Mouse (Mus musculus) kidney, embryonic 14.5 days (tissue): ENCODE results near the gene Rae1. TPM values are rescaled to one million over a fixed set of nuclear protein-coding genes. Genes with fewer than 3 reads are reported as not detected.

Experiments used
- ATAC-seq: fragments of 200-750 bp; cut with Nextera tagmentation; 2 replicates; pipeline ENCODE4 v1.8.0; 2017; ENCODE audit warnings: moderate number of reproducible peaks, mild to moderate bottlenecking, moderate TSS enrichment, moderate library complexity; ENCODE audit not compliant: low FRiP score, low TSS enrichment
- H3K27ac ChIP-seq: fragments of 300-500 bp; sonication (generic); 2 replicates; pipeline ENCODE4 v1.5.1; 2014; ENCODE audit warnings: low read depth, mild to moderate bottlenecking, low read length, moderate library complexity, mixed read lengths
- H3K27me3 ChIP-seq: fragments of 300-500 bp; sonication (generic); 2 replicates; pipeline ENCODE4 v1.6.1; 2014; ENCODE audit warnings: mild to moderate bottlenecking, low read length; ENCODE audit not compliant: control insufficient read depth, insufficient read depth
- H3K36me3 ChIP-seq: fragments of 300-500 bp; sonication (generic); 2 replicates; pipeline ENCODE4 v1.6.1; 2014; ENCODE audit warnings: low read length, mixed read lengths; ENCODE audit not compliant: control insufficient read depth, insufficient read depth
- H3K4me1 ChIP-seq: fragments of 300-500 bp; sonication (generic); 2 replicates; pipeline ENCODE4 v1.6.1; 2014; ENCODE audit warnings: low read length, mixed read lengths; ENCODE audit not compliant: control insufficient read depth, insufficient read depth
- H3K4me2 ChIP-seq: fragments of 300-500 bp; sonication (generic); replicated peaks from 2 replicates; pipeline ENCODE4 v1.6.1; 2014; ENCODE audit warnings: low read depth, mild to moderate bottlenecking, low read length
- H3K4me3 ChIP-seq: fragments of 300-500 bp; sonication (generic); 2 replicates; pipeline ENCODE4 v1.5.1; 2014; ENCODE audit warnings: mild to moderate bottlenecking, low read length
- H3K9ac ChIP-seq: fragments of 300-500 bp; sonication (generic); 2 replicates; pipeline ENCODE4 v1.6.1; 2014; ENCODE audit warnings: low read depth, mild to moderate bottlenecking, low read length, moderate library complexity
- H3K9me3 ChIP-seq: fragments of 300-500 bp; sonication (generic); 2 replicates; pipeline ENCODE4 v1.6.1; 2016; ENCODE audit warnings: low read length; ENCODE audit not compliant: control insufficient read depth
- WGBS: fragments of 180-500 bp; shearing (Covaris S2); extraction: QIAGEN DNeasy Blood & Tissue Kit; methylation state at CpG from one replicate; pipeline ENCODE4 v1.1.7; 2014; 5-methylcytosine and 5-hydroxymethylcytosine counted together
- polyA plus RNA-seq: library from polyadenylated mRNA; unstranded; fragments of >200 nt; fragmentation: Nextera tagmentation; extraction: Ambion mirVana; gene quantifications from 2 replicates; pipeline ENCODE4 v1.2.1, GENCODE M21; 2014

Gene Rae1
- polyA plus RNA-seq, 1 experiment from 2014 or later: 155 TPM

DNA sequence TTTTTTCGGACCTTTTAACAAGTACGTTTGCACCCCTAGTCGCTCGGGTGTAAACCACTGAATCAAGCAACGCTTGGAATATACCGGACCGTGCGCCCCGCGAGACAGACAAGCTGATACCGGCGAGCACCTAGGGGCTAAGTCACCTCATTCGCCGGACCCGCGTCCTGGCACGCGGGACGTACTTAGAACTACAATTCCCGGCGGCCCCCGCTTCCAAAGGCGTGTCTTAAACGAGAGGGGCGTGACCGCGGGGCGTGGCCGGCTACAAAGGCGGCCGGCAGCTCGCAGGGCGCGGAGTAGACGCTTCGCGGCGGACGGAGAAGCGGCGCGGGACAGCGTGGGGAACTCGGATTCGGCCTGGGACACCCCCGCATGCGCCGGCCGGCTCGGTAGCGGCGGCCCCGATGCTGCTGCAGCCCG lies 21.7 kb downstream of the Rae1 start:
- H3K4me1 ChIP-seq: peaks cover 36% of the 10 kb centered on the region

DNA sequence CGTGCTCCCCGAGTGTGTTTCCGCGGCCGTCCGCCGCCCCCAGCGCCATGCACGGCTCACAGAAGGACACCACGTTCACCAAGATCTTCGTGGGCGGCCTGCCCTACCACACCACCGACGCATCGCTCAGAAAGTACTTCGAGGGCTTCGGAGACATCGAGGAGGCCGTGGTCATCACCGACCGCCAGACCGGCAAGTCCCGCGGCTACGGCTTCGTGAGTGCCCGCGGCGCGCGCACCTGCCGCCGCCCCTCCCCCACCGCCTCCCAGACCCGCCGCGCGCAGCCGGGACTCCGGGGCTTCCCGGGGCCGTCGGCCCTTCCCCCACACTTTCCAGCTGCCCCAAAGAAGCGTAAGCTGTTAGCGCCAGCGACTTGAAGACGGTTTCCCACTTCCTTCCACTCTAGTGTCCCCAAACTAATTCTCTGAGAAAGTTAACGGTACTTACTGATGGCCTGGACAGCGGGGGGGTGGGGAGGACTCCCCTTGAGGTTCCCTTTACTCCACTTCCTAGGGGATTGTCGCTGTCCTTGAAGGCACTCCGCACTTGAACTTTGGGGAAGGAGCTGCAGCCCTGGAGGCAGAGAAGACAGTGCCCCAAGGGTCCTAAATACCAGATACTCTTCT lies 22.3 kb downstream of the Rae1 start:
- H3K4me2 ChIP-seq: peak overlapping the region; percentile 93
- no peaks in the 10 kb centered on the region; the same call in 1 of the 2 replicates for H3K36me3 ChIP-seq
- peak; percentile 16 for ATAC-seq
- H3K4me1 ChIP-seq: peaks cover 41% of the 10 kb centered on the region
- WGBS: under 1% methylated on average over 48 of the region's 51 CpGs
- peaks cover 6% of the 10 kb centered on the region; the same call in 1 of the 2 replicates for H3K27me3 ChIP-seq
- H3K27ac ChIP-seq: no peak overlapping the region; the same call in 1 of the 2 replicates
- peak overlapping the region; percentile 83 for H3K4me3 ChIP-seq
- no peaks in the 10 kb centered on the region for H3K9me3 ChIP-seq
- H3K9ac ChIP-seq: peak overlapping the region; percentile 72

More for the DNA sequence above, 21.7 kb downstream of the Rae1 start:
- H3K9ac ChIP-seq: peak overlapping the region; percentile 72
- H3K36me3 ChIP-seq: no peaks in the 10 kb centered on the region; the same call in 1 of the 2 replicates
- no peak overlapping the region; the same call in 1 of the 2 replicates for H3K27ac ChIP-seq
- peak overlapping the region; percentile 83 for H3K4me3 ChIP-seq
- peaks cover 6% of the 10 kb centered on the region; the same call in 1 of the 2 replicates for H3K27me3 ChIP-seq
- H3K4me2 ChIP-seq: peak overlapping the region; percentile 93
- under 1% methylated on average over 54 of the region's 54 CpGs for WGBS
- ATAC-seq: peak; percentile 71
- no peaks in the 10 kb centered on the region for H3K9me3 ChIP-seq

DNA sequence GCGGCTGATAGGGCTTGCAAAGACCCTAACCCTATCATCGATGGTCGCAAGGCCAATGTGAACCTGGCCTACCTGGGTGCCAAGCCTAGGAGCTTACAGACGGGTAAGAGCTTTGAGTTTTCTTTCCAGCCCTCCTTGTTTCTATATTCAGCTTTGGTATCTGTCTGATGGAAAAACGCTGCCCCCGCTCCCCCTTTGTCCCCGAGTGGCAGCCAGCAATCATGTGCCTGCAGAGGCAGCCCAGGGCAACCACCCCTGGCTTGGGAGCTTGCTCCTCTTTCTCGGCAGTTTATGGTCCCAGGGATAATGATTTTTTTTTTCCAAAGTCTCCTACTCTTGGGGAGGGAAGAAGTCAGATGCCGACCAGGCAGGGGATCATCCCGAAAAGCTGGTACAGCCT lies 22.9 kb downstream of the Rae1 start:
- 24% methylated on average over 10 of the region's 10 CpGs for WGBS
- H3K4me1 ChIP-seq: peaks cover 41% of the 10 kb centered on the region
- no peaks in the 10 kb centered on the region; the same call in 1 of the 2 replicates for H3K36me3 ChIP-seq
- no peak overlapping the region for H3K27ac ChIP-seq
- H3K9ac ChIP-seq: peak overlapping the region; percentile 72
- H3K9me3 ChIP-seq: no peaks in the 10 kb centered on the region
- peak overlapping the region; percentile 93 for H3K4me2 ChIP-seq
- H3K4me3 ChIP-seq: peak overlapping the region; percentile 83
- peaks cover 6% of the 10 kb centered on the region; the same call in 1 of the 2 replicates for H3K27me3 ChIP-seq
- ATAC-seq: no peak

DNA sequence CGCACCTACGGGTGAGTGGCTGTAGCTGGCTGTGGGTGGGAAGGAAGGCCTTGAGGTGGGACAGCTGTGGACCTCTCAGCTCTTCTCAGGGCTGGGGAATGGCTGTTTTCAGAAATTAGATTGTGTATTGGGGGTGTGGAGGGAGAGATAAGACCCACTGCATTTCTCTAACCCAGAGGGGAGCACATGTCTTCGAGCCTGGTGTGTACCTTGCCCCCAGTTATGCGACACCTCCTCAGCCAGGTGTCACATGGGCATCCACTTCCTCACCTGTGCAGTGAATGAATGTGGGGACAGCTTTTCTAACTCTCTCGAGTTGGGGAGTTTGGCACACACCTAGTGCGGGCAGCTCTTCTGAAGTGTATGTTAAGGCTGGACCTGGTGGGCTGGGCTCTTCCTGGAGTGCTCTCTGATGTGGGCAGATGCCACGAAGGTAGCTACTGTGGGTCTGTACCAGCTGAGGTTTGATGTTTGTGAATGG lies 23.5 kb downstream of the Rae1 start:
- ATAC-seq: no peak
- 81% methylated on average over 7 of the region's 7 CpGs for WGBS
- H3K4me2 ChIP-seq: peak overlapping the region; percentile 93
- H3K36me3 ChIP-seq: no peaks in the 10 kb centered on the region; the same call in 1 of the 2 replicates
- H3K4me3 ChIP-seq: peak overlapping the region; percentile 83; the same call in 1 of the 2 replicates
- peaks cover 6% of the 10 kb centered on the region; the same call in 1 of the 2 replicates for H3K27me3 ChIP-seq
- H3K4me1 ChIP-seq: peaks cover 41% of the 10 kb centered on the region
- no peak overlapping the region for H3K27ac ChIP-seq
- H3K9ac ChIP-seq: peak overlapping the region; percentile 72
- H3K9me3 ChIP-seq: no peaks in the 10 kb centered on the region

DNA sequence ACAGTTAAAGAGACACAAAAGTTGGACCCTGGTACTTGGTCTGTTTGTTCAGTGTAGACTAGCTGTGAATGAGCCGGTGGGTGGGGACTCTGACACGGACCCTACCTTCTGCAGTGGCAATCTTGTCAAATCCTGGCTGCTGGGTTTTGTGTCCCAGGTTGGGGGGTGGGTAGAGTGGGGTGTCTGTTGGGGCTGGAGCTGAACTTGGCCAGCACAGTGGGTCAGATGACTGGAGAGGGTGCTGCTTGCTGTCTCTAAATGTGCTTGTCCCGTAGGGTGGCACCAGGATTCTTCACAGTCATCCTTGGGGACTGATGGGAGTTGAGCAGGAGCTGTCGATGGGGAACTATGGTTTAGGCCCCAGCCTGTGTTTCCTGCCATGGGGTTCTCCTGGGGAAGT lies 24.0 kb downstream of the Rae1 start:
- no peak overlapping the region; the same call in 1 of the 2 replicates for H3K4me3 ChIP-seq
- H3K9ac ChIP-seq: no peak overlapping the region
- no peaks in the 10 kb centered on the region for H3K9me3 ChIP-seq
- peaks cover 5% of the 10 kb centered on the region; the same call in 1 of the 2 replicates for H3K36me3 ChIP-seq
- H3K4me1 ChIP-seq: peaks cover 41% of the 10 kb centered on the region
- WGBS: 82% methylated on average over 4 of the region's 4 CpGs
- H3K4me2 ChIP-seq: no peak overlapping the region
- H3K27ac ChIP-seq: no peak overlapping the region
- peaks cover 6% of the 10 kb centered on the region; the same call in 1 of the 2 replicates for H3K27me3 ChIP-seq
- no peak for ATAC-seq

DNA sequence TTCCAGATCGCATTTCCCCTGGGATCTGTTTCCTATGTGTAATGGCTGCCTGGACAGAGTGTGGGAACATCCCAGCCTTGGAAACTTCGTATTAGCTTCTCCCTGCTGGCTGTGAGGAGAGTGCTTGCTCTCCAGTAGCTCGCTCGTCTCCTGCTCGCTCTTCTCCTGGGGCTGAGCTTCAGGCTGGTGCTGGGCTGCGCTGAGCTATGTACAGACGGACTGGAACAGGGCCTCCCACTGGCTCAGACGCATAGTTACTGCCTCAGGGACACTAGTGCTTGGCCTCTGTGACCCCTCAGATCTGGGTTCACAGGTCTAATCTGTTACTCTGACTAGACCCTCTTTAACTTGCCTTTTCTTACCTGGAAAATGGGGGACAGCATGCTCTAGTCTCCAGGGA lies 24.5 kb downstream of the Rae1 start:
- peaks cover 37% of the 10 kb centered on the region for H3K4me1 ChIP-seq
- no peak overlapping the region for H3K9ac ChIP-seq
- no peak for ATAC-seq
- no peak overlapping the region for H3K4me3 ChIP-seq
- H3K9me3 ChIP-seq: no peaks in the 10 kb centered on the region
- H3K36me3 ChIP-seq: peaks cover 6% of the 10 kb centered on the region; the same call in 1 of the 2 replicates
- H3K4me2 ChIP-seq: no peak overlapping the region
- 73% methylated on average over 8 of the region's 8 CpGs for WGBS
- peaks cover 6% of the 10 kb centered on the region; the same call in 1 of the 2 replicates for H3K27me3 ChIP-seq
- no peak overlapping the region for H3K27ac ChIP-seq

DNA sequence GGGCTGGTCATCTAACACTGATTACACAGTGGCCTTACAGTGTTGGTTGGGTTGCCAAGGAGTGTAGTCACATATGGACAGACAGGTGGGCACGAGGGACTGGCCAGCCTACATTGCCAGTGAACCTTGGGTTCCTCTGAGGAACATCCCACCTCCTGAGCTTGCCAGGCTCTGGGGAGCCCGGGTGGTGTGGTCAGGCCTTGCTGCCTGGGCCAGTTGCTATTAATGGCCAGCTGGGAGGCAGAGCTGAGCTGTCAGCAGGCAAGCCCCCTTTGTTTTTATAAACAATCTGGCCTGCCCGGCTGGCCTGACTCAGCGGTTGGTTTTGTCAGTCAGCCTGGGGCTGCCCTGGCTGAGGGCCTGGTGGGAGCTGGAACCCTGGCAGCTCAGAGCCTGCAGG lies 25.0 kb downstream of the Rae1 start:
- Histone ChIP-seq H3K4me1 (peaks cover 33% of the 10 kb centered on the region), H3K4me2 (no peak overlapping the region), H3K36me3 (peaks cover 8% of the 10 kb centered on the region; the same call in 1 of the 2 replicates), H3K27ac (no peak overlapping the region), H3K27me3 (peaks cover 6% of the 10 kb centered on the region; the same call in 1 of the 2 replicates), H3K9ac (no peak overlapping the region), H3K4me3 (no peak overlapping the region), H3K9me3 (no peaks in the 10 kb centered on the region)
- 25% methylated on average over 4 of the region's 4 CpGs for WGBS
- ATAC-seq: no peak

DNA sequence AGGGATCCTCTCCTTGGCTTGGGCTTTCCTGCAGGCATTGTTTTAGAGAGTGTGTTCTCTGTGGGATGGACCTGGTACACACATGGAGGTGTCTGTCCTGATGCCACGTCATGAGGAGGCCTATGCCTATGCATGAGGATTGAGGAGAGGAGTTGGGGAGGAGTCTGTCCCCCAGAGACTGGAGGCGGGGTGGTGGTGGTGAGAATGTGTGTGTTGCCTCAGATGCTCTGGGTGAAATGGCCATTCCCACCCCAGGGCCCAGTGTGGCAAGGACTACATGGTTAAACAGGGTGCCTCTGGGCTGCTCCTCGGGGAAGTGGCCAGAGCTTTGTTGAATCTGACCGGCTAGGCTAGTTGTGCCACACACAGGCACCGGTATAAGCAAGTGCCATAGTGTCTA lies 26.4 kb downstream of the Rae1 start:
- H3K27ac ChIP-seq: peak overlapping the region; percentile 24; the same call in 1 of the 2 replicates
- H3K27me3 ChIP-seq: no peaks in the 10 kb centered on the region
- H3K4me2 ChIP-seq: no peak overlapping the region
- H3K4me3 ChIP-seq: no peak overlapping the region
- 0 out of 2 replicates have a peak overlapping the region, but pooled peaks have one; percentile 23 for H3K9ac ChIP-seq
- H3K4me1 ChIP-seq: peaks cover 29% of the 10 kb centered on the region
- no peaks in the 10 kb centered on the region for H3K9me3 ChIP-seq
- 72% methylated on average over 5 of the region's 5 CpGs for WGBS
- peaks cover 14% of the 10 kb centered on the region; the same call in 1 of the 2 replicates for H3K36me3 ChIP-seq
- ATAC-seq: no peak

DNA sequence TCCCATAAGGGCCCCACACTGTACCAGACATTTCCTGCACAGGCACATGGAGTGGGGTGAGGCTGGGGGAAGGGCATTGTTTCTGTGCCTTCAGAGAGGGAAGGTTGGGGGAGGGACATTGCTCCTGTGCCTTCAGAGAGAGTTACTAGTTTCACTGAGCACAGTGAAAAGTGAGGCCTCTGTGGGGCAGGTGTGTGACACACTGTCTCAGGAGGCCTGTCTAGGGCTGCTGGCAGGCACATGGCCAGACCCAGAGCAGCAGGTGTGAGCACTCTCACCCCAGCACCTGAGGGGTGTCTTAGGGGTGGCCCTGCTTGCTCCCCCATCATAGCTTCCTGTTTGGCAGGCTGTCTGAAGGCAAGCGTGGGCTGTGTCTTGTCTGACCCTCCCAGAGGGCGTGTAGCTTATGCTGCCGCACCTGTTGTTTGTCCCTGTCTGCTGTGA lies 26.8 kb downstream of the Rae1 start:
- Histone ChIP-seq H3K27ac (peak overlapping the region; percentile 24; the same call in 1 of the 2 replicates), H3K36me3 (peaks cover 18% of the 10 kb centered on the region; the same call in 1 of the 2 replicates), H3K9ac (0 out of 2 replicates have a peak overlapping the region, but pooled peaks have one; percentile 23), H3K9me3 (no peaks in the 10 kb centered on the region), H3K4me3 (no peak overlapping the region), H3K27me3 (no peaks in the 10 kb centered on the region), H3K4me2 (no peak overlapping the region; the same call in 1 of the 2 replicates), H3K4me1 (peaks cover 29% of the 10 kb centered on the region)
- 65% methylated on average over 3 of the region's 3 CpGs for WGBS
- ATAC-seq: no peak
